ENCODE assay signal across 14 mouse cellular contexts in the genomic region with DNA sequence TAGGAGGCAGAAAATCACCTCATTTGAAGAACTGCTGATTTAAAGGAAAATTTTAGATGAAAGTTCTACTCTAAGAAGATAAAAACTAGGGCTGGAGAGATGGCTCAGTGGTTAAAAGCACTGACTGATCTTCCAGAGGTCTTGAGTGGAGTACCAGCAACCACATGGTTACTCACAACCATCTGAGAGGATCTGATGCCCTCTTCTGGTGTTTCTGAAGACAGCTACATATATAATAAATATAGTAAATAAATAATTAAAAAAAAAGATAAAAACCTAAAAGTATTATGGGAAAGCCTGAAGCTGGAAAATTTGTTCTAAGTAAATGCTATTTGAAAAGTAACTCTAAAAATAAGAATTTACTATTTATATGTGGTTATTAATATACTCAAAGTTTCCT.
"Had no signal": no experiment of that assay in that cellular context is flagged by ENCODE, and none has a peak within 500 bp of the region (broad histone marks: within the 10 kb centered on the region; RNA-seq: fewer than 3 reads in every experiment).

No protein-coding gene starts in this region.

- H3K9ac ChIP-seq: limb, embryonic 12.5 days; liver, embryonic 12.5 days; midbrain, embryonic 12.5 days; neural tube, embryonic 12.5 days had no signal

- H3K27me3 ChIP-seq: limb, embryonic 12.5 days; liver, embryonic 12.5 days; midbrain, embryonic 12.5 days; neural tube, embryonic 12.5 days had no signal

- DNase-seq: kidney, adult 2 months; kidney, postnatal 25 days; layer of hippocampus, adult 9-11 months; lung, postnatal 10 days; retina, postnatal 1 day; right cerebral cortex, postnatal 14 days; thymus, postnatal 4 days had no signal

- H3K36me3 ChIP-seq: limb, embryonic 12.5 days; liver, embryonic 12.5 days; midbrain, embryonic 12.5 days; neural tube, embryonic 12.5 days had no signal

- H3K4me2 ChIP-seq: limb, embryonic 12.5 days; liver, embryonic 12.5 days; midbrain, embryonic 12.5 days; neural tube, embryonic 12.5 days had no signal

- H3K9me3 ChIP-seq: limb, embryonic 12.5 days; liver, embryonic 12.5 days; midbrain, embryonic 12.5 days; neural tube, embryonic 12.5 days had no signal

- H3K4me1 ChIP-seq: limb, embryonic 12.5 days; midbrain, embryonic 12.5 days; neural tube, embryonic 12.5 days had no signal

- H3K4me3 ChIP-seq: limb, embryonic 12.5 days; liver, embryonic 12.5 days; midbrain, embryonic 12.5 days; myocyte; neural tube, embryonic 12.5 days had no signal

- ATAC-seq: intestine, embryonic 16.5 days; liver, embryonic 12.5 days had no signal

- H3K27ac ChIP-seq: limb, embryonic 12.5 days; liver, embryonic 12.5 days; macrophage; midbrain, embryonic 12.5 days; neural tube, embryonic 12.5 days had no signal
